Mouse (Mus musculus) spleen, adult 2 months (tissue): ENCODE measurements around the gene Gm44579. TPM values are rescaled to one million over a fixed set of nuclear protein-coding genes. Genes with fewer than 3 reads are reported as not detected.

Experiments
- DNase-seq, 2 experiments: peaks; one replicate each; pipeline versions ENCODE4 v3.0.0 to v3.0.0-alpha.2; 2012 to 2021; ENCODE audit warnings: low spot score in 2 of 2, low read depth in 1 of 2
- H3K27ac ChIP-seq: fragments of 200-500 bp; 2 replicates; pipeline ENCODE4 v1.5.1; 2012; ENCODE audit warnings: low read length, inconsistent platforms; ENCODE audit not compliant: insufficient read depth
- H3K27me3 ChIP-seq: fragments of 200-500 bp; 2 replicates; pipeline ENCODE4 v1.6.1; 2012; ENCODE audit warnings: mild to moderate bottlenecking, moderate library complexity, low read length, inconsistent platforms; ENCODE audit not compliant: control insufficient read depth, insufficient read depth
- H3K36me3 ChIP-seq: fragments of 200-500 bp; 2 replicates; pipeline ENCODE4 v1.6.1; 2012; ENCODE audit warnings: mild to moderate bottlenecking, low read length, inconsistent platforms; ENCODE audit not compliant: control insufficient read depth, insufficient read depth
- H3K4me1 ChIP-seq: fragments of 200-500 bp; 2 replicates; pipeline ENCODE4 v1.6.1; 2011; ENCODE audit warnings: inconsistent platforms; ENCODE audit not compliant: control insufficient read depth, insufficient read depth, insufficient read length
- H3K4me3 ChIP-seq: fragments of 200-500 bp; 2 replicates; pipeline ENCODE4 v1.5.1; 2011; ENCODE audit warnings: mild to moderate bottlenecking, inconsistent platforms; ENCODE audit not compliant: insufficient read depth, insufficient read length; ENCODE audit errors: extremely low read depth
- CTCF ChIP-seq: fragments of 200-500 bp; IDR thresholded peaks from 2 replicates; pipeline ENCODE4 v1.5.1; 2011; ENCODE audit warnings: mild to moderate bottlenecking, inconsistent platforms; ENCODE audit not compliant: insufficient read depth, insufficient read length, insufficient replicate concordance; ENCODE audit errors: extremely low read depth
- POLR2A ChIP-seq: fragments of 200-500 bp; IDR thresholded peaks from 2 replicates; pipeline ENCODE4 v1.6.1; 2011; ENCODE audit warnings: low read depth, low read length, inconsistent platforms
- WGBS: fragments of 180-500 bp; shearing (Covaris S2); methylation state at CpG from one replicate; pipeline ENCODE4 v1.1.7; 2018; 5-methylcytosine and 5-hydroxymethylcytosine counted together
- polyA plus RNA-seq: library from polyadenylated mRNA; depleted of rRNA; stranded (reverse); fragments of >200 nt; gene quantifications from 2 replicates; pipeline ENCODE4 v1.2.3, GENCODE M21; 2012

The Gm44579 gene
- polyA plus RNA-seq, 1 experiment: not detected

DNA sequence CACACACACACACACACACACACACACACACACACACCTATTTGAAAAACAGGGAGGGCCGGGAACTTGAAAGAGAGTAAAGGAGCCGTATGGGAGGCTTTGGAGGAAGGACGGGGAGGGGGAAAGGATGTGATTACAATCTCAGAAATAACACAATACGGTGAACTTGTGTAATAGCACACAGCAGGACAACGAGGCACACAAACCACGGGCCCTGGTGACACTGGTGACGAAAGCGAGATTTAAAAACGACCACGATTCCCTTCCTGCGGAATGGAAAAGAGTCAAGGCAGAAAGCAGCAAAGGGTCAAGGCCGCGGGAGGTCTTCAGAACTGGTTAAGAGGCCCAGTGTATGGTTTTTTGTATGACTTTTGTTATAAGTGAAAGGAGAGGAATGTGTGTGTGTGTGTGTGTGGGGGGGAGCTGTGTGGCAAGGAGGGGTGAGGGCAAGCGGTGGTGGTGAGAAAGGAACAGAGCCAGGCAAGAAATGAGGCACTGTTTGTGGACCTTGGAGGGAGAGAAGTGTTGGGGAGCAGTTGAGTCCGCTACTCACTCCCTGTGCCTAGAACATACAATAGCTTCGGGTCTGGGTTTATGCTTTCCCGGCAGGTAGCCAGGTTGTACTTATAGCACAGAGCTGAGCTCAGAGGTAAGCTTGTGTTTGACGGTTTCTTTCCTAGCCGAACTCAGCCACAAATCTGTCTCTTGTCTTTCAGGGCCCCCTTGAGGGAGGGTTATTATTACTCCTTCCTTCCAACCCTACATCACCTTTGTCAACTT, 59.6 kb downstream of the Gm44579 start:
- Histone ChIP-seq H3K36me3 (no peaks in the 10 kb centered on the region), H3K27me3 (no peaks in the 10 kb centered on the region), H3K27ac (no peak overlapping the region), H3K4me3 (no peak overlapping the region), H3K4me1 (no peaks in the 10 kb centered on the region)
- no peak for DNase-seq
- TF ChIP-seq CTCF (no peak), POLR2A (no peak)
- WGBS: 67% methylated on average over 19 of the region's 19 CpGs

DNA sequence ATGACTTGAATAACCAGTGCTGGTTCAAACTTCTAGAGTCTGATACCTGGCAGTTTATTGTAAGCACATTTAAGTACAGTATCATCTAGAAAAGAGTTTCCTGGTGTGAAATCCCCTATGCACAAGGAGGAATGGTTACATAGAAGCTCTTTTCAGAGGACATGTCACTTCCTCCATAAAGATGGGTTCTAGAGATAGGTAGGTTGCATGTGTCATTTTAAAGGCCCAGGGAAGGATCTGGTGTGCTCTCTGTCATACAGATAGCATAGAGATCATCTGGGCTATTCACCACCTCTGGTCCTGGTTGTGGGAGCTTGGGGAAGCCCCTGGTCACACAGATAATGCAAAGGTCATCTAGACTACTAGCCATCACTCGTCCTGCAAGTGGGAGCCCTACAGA, 63.5 kb downstream of the Gm44579 start:
- no peak for TF ChIP-seq POLR2A
- TF ChIP-seq CTCF: no peak
- WGBS: 72% methylated on average over 1 of the region's 1 CpGs
- no peak for DNase-seq
- Histone ChIP-seq H3K4me1 (no peaks in the 10 kb centered on the region), H3K4me3 (no peak overlapping the region), H3K36me3 (no peaks in the 10 kb centered on the region), H3K27me3 (no peaks in the 10 kb centered on the region), H3K27ac (no peak overlapping the region)

DNA sequence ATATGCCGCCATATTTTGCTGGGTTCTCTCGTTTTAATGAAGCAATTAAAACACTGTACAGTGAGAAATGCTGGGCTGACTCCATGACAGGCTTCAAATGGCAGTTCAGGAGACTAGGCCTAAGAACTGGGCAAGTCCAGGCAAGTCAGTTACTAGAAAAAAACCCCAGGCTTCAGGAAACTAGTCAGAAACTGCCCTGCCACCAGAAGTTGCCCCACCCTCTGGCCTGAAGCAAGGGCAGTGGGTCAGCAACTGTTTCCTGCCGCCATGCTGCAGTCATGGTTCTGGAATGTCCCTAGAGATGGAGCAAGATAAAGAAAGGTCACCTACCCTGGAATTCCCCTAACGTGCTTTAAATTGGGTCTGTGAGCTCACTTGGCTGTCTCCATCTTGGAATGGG, 64.8 kb downstream of the Gm44579 start:
- no peak for TF ChIP-seq POLR2A
- TF ChIP-seq CTCF: no peak
- DNase-seq: no peak
- no peaks in the 10 kb centered on the region for H3K36me3 ChIP-seq
- no peaks in the 10 kb centered on the region for H3K4me1 ChIP-seq
- no peak overlapping the region for H3K4me3 ChIP-seq
- no peak overlapping the region for H3K27ac ChIP-seq
- WGBS: 76% methylated on average over 4 of the region's 4 CpGs
- no peaks in the 10 kb centered on the region for H3K27me3 ChIP-seq

DNA sequence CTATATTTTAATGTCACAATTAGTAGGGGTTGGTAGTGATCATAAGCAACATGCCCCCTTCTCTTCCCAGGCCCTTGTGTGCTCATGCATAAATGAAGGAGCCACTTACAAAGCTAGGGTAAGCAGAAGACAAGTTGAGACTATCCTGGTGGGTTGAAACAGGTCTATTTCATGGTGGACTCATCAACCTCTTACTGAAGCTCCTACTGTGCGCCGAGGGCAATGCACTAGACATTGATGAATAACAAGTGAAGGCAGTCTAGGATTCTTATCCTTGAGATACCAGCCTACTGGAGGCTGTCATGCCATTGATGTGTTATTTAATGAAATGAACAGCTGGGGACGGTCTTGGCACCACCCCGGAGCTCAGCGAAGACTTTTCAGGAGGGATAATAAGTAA, 65.5 kb downstream of the Gm44579 start:
- TF ChIP-seq CTCF (no peak), POLR2A (no peak)
- Histone ChIP-seq H3K36me3 (no peaks in the 10 kb centered on the region), H3K4me1 (no peaks in the 10 kb centered on the region), H3K27me3 (no peaks in the 10 kb centered on the region), H3K4me3 (no peak overlapping the region), H3K27ac (no peak overlapping the region)
- DNase-seq: no peak
- 91% methylated on average over 5 of the region's 5 CpGs for WGBS

DNA sequence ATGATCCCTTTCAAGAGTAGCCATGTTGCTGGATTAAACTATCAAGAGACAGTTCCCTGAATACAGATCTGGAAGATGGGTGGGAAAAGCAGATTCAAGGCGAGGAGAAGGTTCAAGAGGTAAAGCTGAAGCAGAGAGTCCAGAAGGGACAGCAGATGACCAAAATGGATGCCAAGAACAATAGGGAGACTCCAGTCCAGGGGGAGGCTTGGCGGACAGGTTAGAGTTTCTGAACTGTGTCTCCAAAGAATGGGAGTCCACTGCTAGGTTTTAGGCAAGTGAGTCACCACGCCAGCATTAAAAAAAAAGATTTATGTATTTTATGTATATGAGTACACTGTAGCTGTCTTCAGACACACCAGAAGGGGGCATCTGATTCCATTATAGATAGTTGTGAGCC, 66.1 kb downstream of the Gm44579 start:
- no peak for TF ChIP-seq CTCF
- TF ChIP-seq POLR2A: no peak
- WGBS: 84% methylated on average over 3 of the region's 3 CpGs
- Histone ChIP-seq H3K4me3 (no peak overlapping the region), H3K27me3 (no peaks in the 10 kb centered on the region), H3K36me3 (no peaks in the 10 kb centered on the region), H3K4me1 (no peaks in the 10 kb centered on the region), H3K27ac (no peak overlapping the region)
- DNase-seq: no peak

DNA sequence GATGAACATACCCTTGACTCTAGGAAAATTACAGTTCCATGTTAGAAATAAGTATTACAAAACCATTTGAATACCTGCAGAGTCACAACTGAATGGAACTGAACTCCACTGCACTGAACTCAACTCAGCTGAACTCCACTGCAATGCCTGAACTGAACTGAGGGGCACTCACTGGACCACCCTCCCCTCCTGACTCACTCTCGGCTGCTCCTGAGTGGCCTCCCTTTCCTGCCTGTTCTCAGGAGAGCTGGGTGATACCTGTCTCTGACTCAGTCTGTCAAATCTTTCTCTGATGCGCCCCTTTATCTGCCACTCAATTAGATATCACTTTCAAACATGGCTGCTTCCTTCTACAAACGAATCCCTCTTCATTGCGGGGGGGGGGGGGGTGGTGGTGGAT, 66.6 kb downstream of the Gm44579 start:
- Histone ChIP-seq H3K36me3 (no peaks in the 10 kb centered on the region), H3K4me3 (no peak overlapping the region), H3K27me3 (no peaks in the 10 kb centered on the region), H3K4me1 (no peaks in the 10 kb centered on the region), H3K27ac (no peak overlapping the region)
- no peak for DNase-seq
- TF ChIP-seq POLR2A: no peak
- no peak for TF ChIP-seq CTCF
- 69% methylated on average over 4 of the region's 4 CpGs for WGBS

DNA sequence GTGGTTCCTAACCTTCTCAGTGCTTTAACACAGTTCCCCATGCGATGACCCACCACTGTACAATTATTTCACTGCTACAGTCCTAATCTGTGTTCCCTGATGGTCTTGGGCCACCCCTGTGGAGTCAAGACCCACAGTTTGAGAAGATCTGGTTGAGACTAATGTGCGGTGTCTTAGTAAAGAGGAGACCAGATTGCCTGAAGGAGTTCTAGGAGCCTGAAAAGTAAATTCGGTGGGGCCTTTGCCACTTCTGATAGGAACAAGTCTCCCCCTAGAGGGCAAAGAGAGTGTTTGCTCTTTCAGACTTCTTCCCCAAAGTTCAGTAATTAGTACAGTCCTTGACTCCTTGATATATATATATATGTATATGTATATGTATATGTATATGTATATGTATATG, 67.2 kb downstream of the Gm44579 start:
- TF ChIP-seq POLR2A: no peak
- TF ChIP-seq CTCF: peak; percentile 44; the same call in 1 of the 2 replicates
- Histone ChIP-seq H3K27me3 (no peaks in the 10 kb centered on the region), H3K27ac (no peak overlapping the region), H3K4me3 (no peak overlapping the region), H3K4me1 (no peaks in the 10 kb centered on the region), H3K36me3 (no peaks in the 10 kb centered on the region)
- WGBS: 34% methylated on average over 3 of the region's 3 CpGs
- DNase-seq: peak in 1 of 2 experiments; percentile 34
